Mouse (Mus musculus): ENCODE results near the gene Qdpr. TPM values are rescaled to one million over a fixed set of nuclear protein-coding genes. Genes with fewer than 3 reads are reported as not detected.
"Not testable (repeated sequence)": the region's sequence is repeated elsewhere in the genome, so short reads cannot be mapped to it uniquely, and the experiment has no call there.

Qdpr gene
- polyA plus RNA-seq, 1 experiment from 2014 or later: 106 TPM

DNA sequence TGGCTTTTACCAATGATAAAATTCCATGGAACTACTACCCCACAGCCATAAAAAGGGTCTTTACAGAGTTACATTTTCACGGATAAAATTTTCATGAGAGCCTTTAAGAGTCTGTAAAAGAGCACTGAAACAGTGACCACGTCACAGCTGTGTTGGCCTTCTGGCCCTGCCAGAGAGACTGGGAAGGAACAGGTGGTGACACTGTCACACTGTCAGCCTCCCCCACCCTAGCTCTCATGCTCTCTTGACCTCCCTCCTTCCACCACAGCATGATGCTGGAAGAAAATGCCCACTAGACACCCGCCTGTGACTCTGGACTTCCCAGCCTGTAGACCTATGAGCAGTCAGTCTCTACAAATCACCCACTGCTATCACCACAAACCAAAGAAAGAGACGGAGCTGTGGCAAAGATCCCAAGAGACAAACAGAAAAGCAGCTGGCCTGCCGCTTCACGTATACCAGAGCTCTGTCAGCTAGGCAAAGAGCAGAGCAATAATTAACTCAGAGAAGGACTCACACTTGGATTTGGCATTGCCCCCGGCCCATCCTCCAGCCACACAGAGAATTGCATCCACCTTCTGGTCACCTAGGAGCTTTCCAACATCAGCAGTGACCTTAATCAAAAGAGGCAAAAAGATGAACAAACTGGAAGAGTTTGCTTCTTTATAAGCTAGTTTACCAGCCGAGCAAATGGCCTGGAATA lies 5.8 kb downstream of the Qdpr start:
- Histone ChIP-seq H3K4me3 (no peak overlapping the region), H3K27me3 (no peaks in the 10 kb centered on the region), H3K4me1 (peaks cover 15% of the 10 kb centered on the region), H3K9ac (no peak overlapping the region), H3K4me2 (no peak overlapping the region), H3K9me3 (replicated peaks) (no peaks in the 10 kb centered on the region), H3K27ac (no peak overlapping the region), H3K36me3 (ENCODE audit: poor library complexity, severe bottlenecking) (peaks cover 16% of the 10 kb centered on the region)
- no peak for ATAC-seq
- WGBS: 90% methylated on average over 8 of the region's 8 CpGs

DNA sequence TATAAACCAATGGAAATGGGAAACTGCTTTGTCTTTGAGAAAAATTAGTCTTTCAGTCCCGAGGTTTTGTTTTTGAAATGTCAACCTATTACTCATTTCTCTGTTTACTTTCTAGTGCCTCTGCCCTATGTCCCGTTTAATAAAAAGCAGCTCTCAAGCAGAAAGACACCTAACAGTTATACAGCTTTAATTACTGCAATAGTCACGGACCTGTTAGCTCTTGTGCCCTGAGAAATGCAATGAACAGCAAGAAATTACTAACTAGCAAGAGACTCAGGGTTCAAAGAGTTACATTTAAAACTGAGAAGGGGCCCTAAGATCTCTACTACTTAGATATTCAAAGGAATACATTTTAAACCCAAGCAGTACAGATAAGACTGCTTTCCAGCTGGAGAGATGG lies 8.3 kb downstream of the Qdpr start:
- H3K27me3 ChIP-seq: no peaks in the 10 kb centered on the region

DNA sequence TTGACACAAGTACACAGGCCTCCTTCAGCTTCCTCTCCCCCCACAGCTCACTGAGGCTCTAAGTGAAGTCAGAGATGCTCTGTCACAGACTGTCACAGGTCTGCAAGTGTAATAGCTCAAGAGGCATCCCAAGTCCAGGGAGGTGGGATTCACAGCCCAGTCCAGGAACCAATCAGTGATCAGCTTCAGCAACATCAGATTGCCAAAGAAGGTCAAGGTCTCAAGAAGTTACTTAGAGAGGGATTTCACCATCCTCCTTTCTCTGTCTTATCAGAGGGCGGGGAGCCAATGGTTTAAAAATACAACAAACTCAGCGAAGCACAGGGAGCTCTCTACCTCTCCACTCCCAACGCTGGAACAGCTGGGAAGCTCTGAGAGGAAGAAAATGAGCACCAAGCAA lies 8.9 kb downstream of the Qdpr start:
- no peak overlapping the region for H3K4me3 ChIP-seq

More for the DNA sequence above, 8.3 kb downstream of the Qdpr start:
- no peaks in the 10 kb centered on the region for H3K4me1 ChIP-seq
- 83% methylated on average over 3 of the region's 3 CpGs for WGBS
- H3K27ac ChIP-seq: no peak overlapping the region
- no peak overlapping the region for H3K4me3 ChIP-seq
- no peaks in the 10 kb centered on the region for H3K9me3 ChIP-seq (replicated peaks)
- ATAC-seq: no peak
- peaks cover 28% of the 10 kb centered on the region for H3K36me3 ChIP-seq (ENCODE audit: poor library complexity, severe bottlenecking)
- no peak overlapping the region for H3K4me2 ChIP-seq
- no peak overlapping the region for H3K9ac ChIP-seq

DNA sequence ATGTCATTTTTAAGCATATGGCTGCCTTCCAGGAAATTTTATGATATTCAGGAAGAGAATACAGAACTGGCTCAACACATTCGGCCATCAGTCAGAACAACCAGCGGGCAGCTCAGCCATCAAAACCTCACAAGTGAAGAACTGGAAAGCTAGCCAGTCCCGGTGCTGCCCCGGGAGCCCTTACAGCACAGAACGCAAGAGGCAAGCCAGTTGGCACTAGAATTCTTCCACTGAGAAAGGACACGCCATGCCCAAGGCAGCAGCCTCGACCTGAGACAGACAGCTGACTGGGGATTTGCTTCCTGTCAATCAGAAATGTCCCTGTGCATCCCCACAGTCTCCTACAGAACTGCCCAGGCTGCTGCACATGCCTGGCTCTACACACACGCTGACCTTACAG lies 11.7 kb downstream of the Qdpr start:
- Histone ChIP-seq H3K4me2 (no peak overlapping the region), H3K4me3 (no peak overlapping the region), H3K4me1 (no peaks in the 10 kb centered on the region), H3K9ac (no peak overlapping the region), H3K27me3 (no peaks in the 10 kb centered on the region), H3K27ac (no peak overlapping the region), H3K36me3 (ENCODE audit: poor library complexity, severe bottlenecking) (peaks cover 20% of the 10 kb centered on the region), H3K9me3 (replicated peaks) (no peaks in the 10 kb centered on the region)
- ATAC-seq: no peak
- 91% methylated on average over 8 of the region's 8 CpGs for WGBS

More for the DNA sequence above, 8.9 kb downstream of the Qdpr start:
- no peak overlapping the region for H3K27ac ChIP-seq
- H3K9me3 ChIP-seq (replicated peaks): no peaks in the 10 kb centered on the region
- no peak overlapping the region for H3K4me2 ChIP-seq
- H3K27me3 ChIP-seq: no peaks in the 10 kb centered on the region
- 95% methylated on average over 3 of the region's 3 CpGs for WGBS
- H3K9ac ChIP-seq: no peak overlapping the region
- no peak for ATAC-seq
- peaks cover 28% of the 10 kb centered on the region for H3K36me3 ChIP-seq (ENCODE audit: poor library complexity, severe bottlenecking)
- no peaks in the 10 kb centered on the region for H3K4me1 ChIP-seq

DNA sequence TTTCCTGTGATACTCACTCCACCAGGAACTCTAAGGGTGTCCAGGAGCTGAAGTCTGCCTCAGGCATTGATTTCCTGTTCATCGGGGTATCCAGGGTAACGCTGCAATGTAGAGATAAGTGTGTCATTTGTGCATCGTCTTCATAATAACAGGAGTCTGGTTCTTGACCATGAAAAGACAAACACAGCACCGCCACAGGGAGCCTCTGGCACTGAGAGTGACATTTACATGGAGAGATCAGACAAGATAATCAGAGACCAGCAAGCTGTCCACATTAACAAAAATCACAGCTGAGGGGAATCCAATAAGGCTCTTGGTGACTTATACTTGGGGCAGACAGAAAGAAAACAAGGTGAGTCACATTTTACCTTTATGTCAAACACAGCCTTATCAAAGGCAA lies 12.2 kb downstream of the Qdpr start:
- H3K9me3 ChIP-seq (replicated peaks): no peaks in the 10 kb centered on the region
- no peak for ATAC-seq
- H3K4me2 ChIP-seq: no peak overlapping the region
- WGBS: 84% methylated on average over 4 of the region's 4 CpGs
- no peak overlapping the region for H3K4me3 ChIP-seq
- H3K9ac ChIP-seq: no peak overlapping the region
- H3K27me3 ChIP-seq: no peaks in the 10 kb centered on the region
- no peaks in the 10 kb centered on the region for H3K4me1 ChIP-seq
- peaks cover 17% of the 10 kb centered on the region for H3K36me3 ChIP-seq (ENCODE audit: poor library complexity, severe bottlenecking)
- no peak overlapping the region for H3K27ac ChIP-seq

DNA sequence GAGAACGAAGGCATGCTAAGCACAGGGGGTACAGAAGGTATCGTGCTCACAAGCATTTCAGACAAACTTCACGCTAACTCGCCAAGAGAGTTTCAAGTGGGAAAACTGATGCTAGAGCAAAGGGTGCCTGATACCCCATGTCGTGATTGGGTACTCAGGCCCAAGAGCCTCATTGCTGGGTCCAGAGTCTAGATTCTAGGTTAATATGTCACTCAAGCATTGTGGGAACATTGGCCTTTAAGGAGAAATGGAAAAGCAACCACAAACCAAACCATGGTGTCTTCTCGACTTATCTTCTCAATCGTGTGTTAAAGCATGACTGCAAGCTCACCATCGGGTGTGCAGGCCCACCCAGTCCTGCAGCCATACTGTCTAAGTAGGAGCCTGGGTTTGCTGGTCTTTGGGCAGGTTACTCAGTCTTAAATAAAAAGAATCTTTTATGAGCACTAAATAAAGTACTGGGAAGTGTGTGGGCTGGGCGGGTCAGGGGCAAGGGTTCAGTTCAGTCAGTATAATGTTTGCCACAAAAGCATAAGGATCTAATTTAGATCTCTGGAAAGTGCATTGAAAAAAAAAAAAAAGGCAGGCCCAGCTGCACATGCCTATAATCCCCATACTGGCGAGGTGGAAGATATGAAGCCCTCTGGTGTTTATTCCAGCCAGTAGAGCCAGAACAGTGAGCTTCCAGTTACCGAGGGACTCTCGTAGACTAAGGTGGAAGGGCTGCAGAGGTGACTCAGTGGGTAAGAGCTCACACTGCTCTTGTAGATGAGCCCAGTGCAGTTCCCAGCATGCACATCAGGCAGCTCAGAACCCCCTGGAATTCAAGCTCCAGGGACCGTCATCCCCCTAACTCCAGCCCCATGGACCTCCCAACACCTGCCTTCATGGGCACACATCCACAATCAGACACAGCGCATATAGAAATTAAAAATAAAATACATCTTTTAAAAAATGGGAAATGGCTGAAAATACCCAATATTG lies 13.8 kb downstream of the Qdpr start:
- Histone ChIP-seq H3K4me3 (no peak overlapping the region), H3K27ac (no peak overlapping the region), H3K27me3 (no peaks in the 10 kb centered on the region), H3K4me1 (no peaks in the 10 kb centered on the region), H3K4me2 (no peak overlapping the region), H3K9me3 (replicated peaks) (no peaks in the 10 kb centered on the region), H3K9ac (no peak overlapping the region), H3K36me3 (ENCODE audit: poor library complexity, severe bottlenecking) (peaks cover 17% of the 10 kb centered on the region)
- WGBS: 93% methylated on average over 14 of the region's 14 CpGs
- ATAC-seq: no peak

DNA sequence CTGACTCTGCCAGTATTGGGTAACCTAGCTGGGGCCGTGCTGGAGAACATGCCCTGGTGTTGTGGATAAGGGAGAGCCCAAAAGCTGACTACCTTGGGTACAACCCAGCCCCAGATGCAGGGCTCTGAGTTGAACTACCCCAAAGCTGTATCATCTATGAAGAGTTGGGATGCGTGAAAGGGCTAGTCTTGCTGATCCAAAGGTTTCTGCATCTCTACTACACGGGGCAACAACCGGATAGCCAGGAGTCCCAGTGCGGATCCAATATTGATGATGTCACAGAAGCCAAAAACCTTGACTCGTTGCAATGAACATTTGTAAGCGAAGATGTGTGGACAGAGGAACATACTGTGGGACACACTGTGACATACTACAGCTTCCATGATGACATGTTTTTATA lies 22.1 kb downstream of the Qdpr start:
- H3K27me3 ChIP-seq: no peaks in the 10 kb centered on the region
- no peak overlapping the region for H3K9ac ChIP-seq
- H3K9me3 ChIP-seq (replicated peaks): no peaks in the 10 kb centered on the region
- no peak overlapping the region for H3K27ac ChIP-seq
- no peak overlapping the region for H3K4me2 ChIP-seq
- no peaks in the 10 kb centered on the region for H3K4me1 ChIP-seq
- H3K36me3 ChIP-seq (ENCODE audit: poor library complexity, severe bottlenecking): no peaks in the 10 kb centered on the region
- ATAC-seq: no peak
- 95% methylated on average over 7 of the region's 7 CpGs for WGBS
- no peak overlapping the region for H3K4me3 ChIP-seq

DNA sequence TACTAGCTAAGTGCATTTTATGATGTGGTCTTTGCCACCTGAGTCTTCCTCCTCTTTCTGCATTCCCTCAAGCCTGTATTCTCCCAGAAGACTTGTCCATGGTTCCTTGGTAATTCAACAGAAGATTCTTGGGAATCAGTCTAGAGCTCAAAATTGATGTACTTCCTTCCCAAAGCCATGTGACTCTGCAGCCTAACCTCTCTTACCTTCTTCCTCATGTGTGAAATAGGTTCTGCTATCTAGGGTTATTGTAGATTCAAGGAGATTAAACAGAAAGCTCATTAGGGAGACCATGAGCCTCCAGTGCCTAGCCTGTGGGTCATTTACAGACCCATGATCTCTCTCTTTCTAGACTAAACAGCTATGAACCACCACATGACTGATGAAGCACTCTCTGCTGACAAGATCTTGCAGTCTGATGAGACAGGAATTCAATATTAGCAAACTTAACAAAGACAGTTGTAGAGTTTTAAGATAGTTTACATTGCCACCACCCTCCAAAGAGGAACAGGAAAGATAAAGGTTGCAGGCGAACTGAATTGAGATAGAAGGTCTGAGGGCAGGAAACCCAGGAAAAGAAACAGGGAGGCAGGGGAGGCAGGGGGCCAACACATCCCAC lies 23.5 kb downstream of the Qdpr start:
- Histone ChIP-seq H3K9ac (no peak overlapping the region), H3K4me2 (no peak overlapping the region), H3K27ac (no peak overlapping the region), H3K27me3 (no peaks in the 10 kb centered on the region), H3K4me3 (no peak overlapping the region), H3K4me1 (no peaks in the 10 kb centered on the region), H3K36me3 (ENCODE audit: poor library complexity, severe bottlenecking) (no peaks in the 10 kb centered on the region), H3K9me3 (replicated peaks) (no peaks in the 10 kb centered on the region)
- 86% methylated on average over 1 of the region's 1 CpGs for WGBS
- no peak for ATAC-seq

DNA sequence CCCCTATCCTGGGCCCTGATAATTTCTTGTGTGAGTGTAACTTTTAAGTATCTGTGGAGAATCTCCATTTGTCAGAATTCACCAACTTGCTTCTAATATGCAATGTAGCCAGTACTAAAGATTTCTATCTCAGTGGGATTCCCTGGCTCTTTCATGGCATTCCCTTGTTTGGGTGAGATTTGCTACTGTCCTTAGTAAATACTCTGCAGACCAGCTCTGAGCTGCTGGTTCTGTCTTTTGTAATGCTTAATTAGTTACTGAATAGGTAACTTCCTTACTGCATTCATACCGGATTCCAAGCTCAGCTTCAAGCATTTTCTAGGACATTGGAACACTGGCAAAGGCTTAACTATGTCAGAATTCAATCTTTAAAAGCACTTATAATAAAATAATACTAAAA lies 24.3 kb downstream of the Qdpr start:
- not testable (repeated sequence) for H3K9ac ChIP-seq; H3K4me3 ChIP-seq; H3K4me1 ChIP-seq; H3K36me3 ChIP-seq (ENCODE audit: poor library complexity, severe bottlenecking); H3K27me3 ChIP-seq; H3K27ac ChIP-seq; ATAC-seq; H3K9me3 ChIP-seq (replicated peaks); H3K4me2 ChIP-seq
- 19% methylated on average over 1 of the region's 1 CpGs for WGBS

DNA sequence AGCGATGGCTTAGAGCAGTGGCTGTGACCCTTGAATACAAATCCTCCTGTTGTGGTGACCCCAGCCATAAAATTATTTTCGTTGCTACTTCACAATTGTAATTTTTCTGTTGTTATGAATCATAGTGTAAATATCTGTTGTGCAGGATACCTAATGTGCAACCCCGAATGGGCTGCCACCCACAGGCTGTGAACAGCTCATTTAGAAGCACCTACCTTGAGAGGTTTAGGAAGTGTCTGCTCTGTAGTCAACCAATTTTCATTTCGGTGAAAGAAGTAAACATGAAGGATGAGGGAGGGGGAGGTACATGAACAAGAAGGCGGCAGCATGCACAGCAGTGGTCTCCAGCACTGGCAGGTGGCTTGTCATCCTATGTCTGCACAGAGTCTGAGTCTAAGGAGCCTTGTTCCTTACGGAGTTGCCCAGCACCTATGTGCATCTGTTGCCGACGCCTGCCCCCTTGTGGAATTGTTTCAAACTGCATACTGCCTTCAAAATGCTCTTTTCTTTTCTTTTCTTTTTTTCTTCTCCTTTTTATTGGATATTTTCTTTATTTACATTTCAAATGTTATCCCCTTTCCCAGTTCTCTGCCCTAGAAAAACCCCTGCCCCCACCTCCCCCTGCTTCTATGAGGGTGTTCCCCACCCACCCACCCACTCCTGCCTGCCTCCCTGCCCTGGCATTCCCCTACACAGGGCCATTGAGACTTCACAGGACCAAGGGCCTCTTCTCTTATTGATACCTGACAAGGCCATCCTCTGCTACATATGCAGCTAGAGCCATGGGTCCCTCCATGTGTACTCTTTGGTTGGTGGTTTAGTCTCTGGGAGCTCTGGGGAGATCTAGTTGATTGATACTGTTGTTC lies 25.8 kb downstream of the Qdpr start:
- H3K4me3 ChIP-seq: no peak overlapping the region
- H3K4me2 ChIP-seq: no peak overlapping the region
- no peaks in the 10 kb centered on the region for H3K27me3 ChIP-seq
- 42% methylated on average over 8 of the region's 8 CpGs for WGBS
- ATAC-seq: peak; percentile 94
- no peak overlapping the region for H3K27ac ChIP-seq
- H3K9me3 ChIP-seq (replicated peaks): no peaks in the 10 kb centered on the region
- no peak overlapping the region for H3K9ac ChIP-seq
- H3K36me3 ChIP-seq (ENCODE audit: poor library complexity, severe bottlenecking): no peaks in the 10 kb centered on the region
- H3K4me1 ChIP-seq: no peaks in the 10 kb centered on the region

DNA sequence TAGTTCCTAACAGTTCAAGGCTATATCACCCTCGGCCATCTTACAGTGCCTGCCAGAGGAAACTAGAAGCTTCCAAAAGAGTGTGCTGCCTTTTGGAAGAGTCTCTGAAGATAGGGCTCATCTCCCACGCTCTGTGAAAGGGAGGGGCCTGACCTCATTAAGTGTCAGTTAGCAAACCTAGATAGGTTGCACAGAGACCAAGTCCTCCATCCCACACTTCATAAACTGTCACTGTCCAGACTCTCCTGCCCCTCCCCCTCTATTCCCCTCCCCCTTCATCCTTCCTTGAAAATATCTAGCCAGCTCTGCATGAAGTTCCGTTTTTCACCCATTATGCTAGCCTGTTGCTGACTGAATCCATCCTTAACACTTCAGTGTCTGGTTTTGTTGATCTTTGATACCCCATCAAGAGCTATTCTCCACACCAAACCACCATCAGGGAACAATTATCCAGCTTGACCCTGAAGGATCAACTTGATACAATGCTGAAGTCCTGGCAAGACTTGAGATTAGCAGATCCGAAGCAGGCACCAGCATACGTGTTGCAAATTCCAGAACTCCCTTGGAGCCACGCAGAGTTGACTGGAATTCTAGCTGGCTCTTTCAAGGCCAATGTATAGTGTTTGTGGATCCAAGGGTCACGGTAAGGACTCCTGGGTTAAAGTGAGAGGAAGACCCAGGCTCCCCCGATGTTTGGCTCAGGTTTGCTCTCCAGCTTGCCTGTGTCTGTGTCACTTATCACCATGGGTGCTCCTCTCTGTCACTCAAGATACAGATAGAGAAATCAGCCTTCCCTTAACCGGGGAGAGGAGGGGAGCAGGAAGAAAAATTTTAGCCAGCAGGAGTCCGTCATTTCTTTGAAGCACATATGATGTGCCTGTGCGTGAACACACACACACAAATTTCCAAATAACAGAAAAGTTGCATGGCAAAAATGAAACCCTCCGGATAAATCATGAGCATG lies 27.9 kb downstream of the Qdpr start:
- H3K4me1 ChIP-seq: no peaks in the 10 kb centered on the region
- WGBS: 83% methylated on average over 12 of the region's 12 CpGs
- no peak overlapping the region for H3K9ac ChIP-seq
- H3K27ac ChIP-seq: no peak overlapping the region
- no peak overlapping the region for H3K4me3 ChIP-seq
- H3K36me3 ChIP-seq (ENCODE audit: poor library complexity, severe bottlenecking): no peaks in the 10 kb centered on the region
- no peaks in the 10 kb centered on the region for H3K27me3 ChIP-seq
- no peak for ATAC-seq
- no peaks in the 10 kb centered on the region for H3K9me3 ChIP-seq (replicated peaks)
- H3K4me2 ChIP-seq: no peak overlapping the region

Measured in forebrain, embryonic 13.5 days (tissue).